Mouse (Mus musculus) gastrocnemius, postnatal 4 days (tissue): ENCODE data around the gene Sh3d19. TPM values are rescaled to one million over a fixed set of nuclear protein-coding genes. Genes with fewer than 3 reads are reported as not detected.

Experiments
- DNase-seq, 2 experiments: peaks; one replicate each; pipeline ENCODE4 v3.0.0; 2021 to 2022; ENCODE audit warnings: low spot score in 2 of 2, mixed read lengths in 2 of 2
- total RNA-seq, 2 experiments: library from RNA; stranded (reverse); gene quantifications; 2 replicates each; pipeline ENCODE4 v1.2.3; 2021

The Sh3d19 gene
- total RNA-seq, 2 experiments from 2014 or later, result 52.8 to 61.9 TPM

- DNase-seq, result no peak
Observed at GRCm38 (mm10) chr3:86025341-86026137, 54.6 kb downstream of the Sh3d19 start.

GRCm38 (mm10) chr3:86028658-86029375, 57.9 kb downstream of the Sh3d19 start:
- no peak for DNase-seq

- no peak for DNase-seq
Observed at GRCm38 (mm10) chr3:86030566-86030965, 59.7 kb downstream of the Sh3d19 start.

- no peak for DNase-seq
Observed at GRCm38 (mm10) chr3:86033455-86034090, 62.7 kb downstream of the Sh3d19 start.

GRCm38 (mm10) chr3:86037926-86038484, 67.1 kb downstream of the Sh3d19 start:
- DNase-seq, result no peak

GRCm38 (mm10) chr3:86038648-86039047, 67.7 kb downstream of the Sh3d19 start:
- DNase-seq, result peak; percentile 27 to 66

GRCm38 (mm10) chr3:86040286-86041201, 69.6 kb downstream of the Sh3d19 start:
- DNase-seq, result peak in 1 of 2 experiments; percentile 36

- no peak for DNase-seq
Observed at GRCm38 (mm10) chr3:86047686-86048408, 76.9 kb downstream of the Sh3d19 start.

- DNase-seq, result no peak
Observed at GRCm38 (mm10) chr3:86049041-86049440, 78.1 kb downstream of the Sh3d19 start.

- peak in 1 of 2 experiments; percentile 17 for DNase-seq
Observed at GRCm38 (mm10) chr3:86056678-86057077, 85.8 kb downstream of the Sh3d19 start.

- DNase-seq, result no peak
Observed at GRCm38 (mm10) chr3:86057436-86058095, 86.7 kb downstream of the Sh3d19 start.

- DNase-seq, result no peak
Observed at GRCm38 (mm10) chr3:86069646-86070250, 98.8 kb downstream of the Sh3d19 start.

GRCm38 (mm10) chr3:86070799-86071198, 99.9 kb downstream of the Sh3d19 start:
- DNase-seq, result no peak

GRCm38 (mm10) chr3:86072066-86072465, 101.2 kb downstream of the Sh3d19 start:
- DNase-seq, result no peak

- DNase-seq, result no peak
Observed at GRCm38 (mm10) chr3:86072889-86073288, 102.0 kb downstream of the Sh3d19 start.

- no peak for DNase-seq
Observed at GRCm38 (mm10) chr3:86075593-86075992, 104.7 kb downstream of the Sh3d19 start.

- DNase-seq, result no peak
Observed at GRCm38 (mm10) chr3:86076511-86077283, 105.8 kb downstream of the Sh3d19 start.

GRCm38 (mm10) chr3:86083051-86083450, 112.1 kb downstream of the Sh3d19 start:
- DNase-seq, result no peak
